Mouse (Mus musculus) brain, adult 2 months (tissue): ENCODE data around the gene Ace.
"Not testable (repeated sequence)": the region's sequence is repeated elsewhere in the genome, so short reads cannot be mapped to it uniquely, and the experiment has no call there.

Experiments used
- DNase-seq: peaks from one replicate; pipeline ENCODE4 v3.0.0; 2011; ENCODE audit warnings: low read depth, low spot score

Ace gene

GRCm38 (mm10) chr11:105989446-105989845 lies 21.7 kb downstream of the Ace start:
- no peak for DNase-seq

DNA sequence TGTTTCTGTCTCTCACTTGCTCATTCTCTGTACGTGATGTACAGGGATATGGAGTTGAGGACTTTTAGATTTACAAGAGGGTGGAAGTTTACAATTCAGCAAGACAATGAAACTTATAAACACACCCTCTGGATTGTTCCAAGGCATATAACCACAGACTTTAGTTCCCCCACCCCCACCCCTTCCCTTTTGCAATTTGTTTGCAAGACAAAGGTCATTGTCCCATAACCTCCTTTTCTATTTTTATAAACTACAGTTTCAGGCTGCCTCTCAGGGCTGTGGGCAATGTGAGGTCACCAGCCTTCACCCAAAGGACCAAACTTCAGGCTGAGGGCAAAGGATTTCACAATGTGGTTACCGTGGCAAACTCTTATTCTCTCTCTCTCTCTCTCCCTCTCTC lies 22.5 kb downstream of the Ace start:
- DNase-seq = no peak

- DNase-seq = no peak
Observed at GRCm38 (mm10) chr11:105994375-105994774, 26.6 kb downstream of the Ace start, which contains the start of gene Ace3. Gene Ace3, plus strand, starts transcription at chr11:105994675.

- no peak for DNase-seq
Observed at GRCm38 (mm10) chr11:106000062-106000461, 32.3 kb downstream of the Ace start.

DNA sequence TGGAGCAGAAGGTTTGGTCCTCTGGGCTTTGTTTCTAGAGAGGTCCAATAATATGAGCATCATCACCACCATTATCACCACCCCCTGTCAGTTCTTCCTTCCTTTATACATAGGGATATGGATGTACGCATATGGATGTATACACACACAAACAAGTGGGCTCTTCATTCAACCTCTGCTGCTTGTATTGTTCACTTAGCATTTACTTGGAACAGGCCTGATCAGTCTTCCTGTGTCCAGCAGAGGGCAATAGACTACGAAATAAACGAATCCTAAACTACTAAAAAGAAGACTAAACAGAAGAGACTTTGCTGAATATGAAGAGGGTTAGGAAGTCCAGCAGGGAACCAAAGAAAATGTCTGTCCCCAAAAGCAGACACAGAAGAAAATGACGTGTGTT lies 34.0 kb downstream of the Ace start:
- DNase-seq = peak; percentile 67

- DNase-seq = no peak
Observed at GRCm38 (mm10) chr11:106004576-106004975, 36.8 kb downstream of the Ace start.

DNA sequence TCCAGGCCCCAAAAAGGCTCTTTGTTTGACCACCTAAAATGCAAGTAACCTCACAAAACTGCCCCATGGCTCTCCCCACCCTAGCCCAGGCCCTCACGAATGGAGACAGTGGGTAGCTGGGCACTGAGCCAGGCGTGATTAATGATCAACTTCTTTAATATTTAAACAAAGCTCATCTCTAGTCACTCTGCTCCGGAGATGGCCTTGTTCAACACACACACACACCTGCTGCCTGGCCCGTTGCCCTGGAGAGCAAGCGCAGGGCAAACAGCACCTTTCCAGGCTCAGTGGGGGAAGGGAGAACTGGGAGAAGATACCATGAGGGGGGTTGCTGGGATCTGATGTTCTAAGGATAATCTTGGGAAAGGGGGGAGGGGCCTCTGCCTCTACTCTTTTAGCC lies 38.2 kb downstream of the Ace start:
- DNase-seq = no peak

- peak; percentile 20 for DNase-seq
Observed at GRCm38 (mm10) chr11:106007821-106008220, 40.1 kb downstream of the Ace start, which contains the start of gene Kcnh6. Gene Kcnh6, plus strand, starts transcription at chr11:106008124.

- DNase-seq = no peak
Observed at GRCm38 (mm10) chr11:106012711-106013110, 45.0 kb downstream of the Ace start.

DNA sequence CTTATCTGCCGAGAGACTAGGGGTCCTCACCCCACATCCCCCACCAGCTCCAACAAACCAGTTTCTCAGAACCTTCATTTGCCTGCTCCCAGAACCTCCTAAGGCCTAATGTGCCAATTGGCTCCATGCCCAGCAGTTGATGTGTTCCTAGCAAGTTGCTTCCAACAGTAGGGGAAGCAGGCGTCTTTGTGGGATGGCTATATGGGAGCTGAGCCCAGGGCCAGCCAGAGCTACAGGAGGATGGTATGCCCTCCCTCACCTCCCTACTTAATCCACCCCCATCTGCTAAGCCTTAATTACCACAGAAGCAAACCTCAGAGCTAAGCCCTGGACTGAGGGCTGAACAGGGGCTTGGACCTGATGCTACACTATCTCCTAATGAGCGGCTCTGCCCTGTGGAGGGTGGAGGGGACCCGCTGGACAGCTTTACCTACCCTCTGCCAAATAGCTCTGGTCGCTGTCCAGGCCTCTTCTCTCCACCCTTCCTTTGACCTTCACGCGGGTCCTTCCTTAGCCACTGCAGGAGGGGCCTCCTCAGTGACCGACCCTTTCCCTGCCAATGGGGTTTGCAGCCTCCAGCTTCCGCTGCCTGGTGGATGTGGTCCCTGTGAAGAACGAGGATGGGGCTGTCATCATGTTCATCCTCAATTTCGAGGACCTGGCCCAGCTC lies 45.9 kb downstream of the Ace start:
- peak; percentile 87 for DNase-seq

DNA sequence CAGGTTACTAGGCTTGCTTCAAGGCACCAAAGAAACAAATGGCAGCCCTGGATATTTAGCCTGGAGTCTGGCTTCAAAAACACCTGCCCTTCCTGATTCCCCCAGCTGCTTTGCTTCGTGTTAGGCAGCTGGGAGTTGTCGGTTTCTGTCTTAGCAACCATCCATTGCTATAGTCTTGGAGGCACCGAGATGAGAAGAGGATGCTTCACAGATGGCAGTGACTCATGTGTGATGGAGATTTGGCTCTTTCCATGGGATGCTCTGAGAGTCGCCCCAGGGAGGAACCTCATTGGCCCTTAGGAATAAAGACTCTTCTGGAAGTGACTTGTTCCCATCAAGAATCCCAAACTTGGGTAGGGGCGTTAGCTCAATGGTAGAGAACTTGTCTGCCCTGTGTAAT lies 48.7 kb downstream of the Ace start:
- peak; percentile 80 for DNase-seq

GRCm38 (mm10) chr11:106020051-106020763 lies 52.5 kb downstream of the Ace start:
- peak; percentile 79 for DNase-seq

GRCm38 (mm10) chr11:106025774-106026173 lies 58.0 kb downstream of the Ace start:
- DNase-seq = no peak

DNA sequence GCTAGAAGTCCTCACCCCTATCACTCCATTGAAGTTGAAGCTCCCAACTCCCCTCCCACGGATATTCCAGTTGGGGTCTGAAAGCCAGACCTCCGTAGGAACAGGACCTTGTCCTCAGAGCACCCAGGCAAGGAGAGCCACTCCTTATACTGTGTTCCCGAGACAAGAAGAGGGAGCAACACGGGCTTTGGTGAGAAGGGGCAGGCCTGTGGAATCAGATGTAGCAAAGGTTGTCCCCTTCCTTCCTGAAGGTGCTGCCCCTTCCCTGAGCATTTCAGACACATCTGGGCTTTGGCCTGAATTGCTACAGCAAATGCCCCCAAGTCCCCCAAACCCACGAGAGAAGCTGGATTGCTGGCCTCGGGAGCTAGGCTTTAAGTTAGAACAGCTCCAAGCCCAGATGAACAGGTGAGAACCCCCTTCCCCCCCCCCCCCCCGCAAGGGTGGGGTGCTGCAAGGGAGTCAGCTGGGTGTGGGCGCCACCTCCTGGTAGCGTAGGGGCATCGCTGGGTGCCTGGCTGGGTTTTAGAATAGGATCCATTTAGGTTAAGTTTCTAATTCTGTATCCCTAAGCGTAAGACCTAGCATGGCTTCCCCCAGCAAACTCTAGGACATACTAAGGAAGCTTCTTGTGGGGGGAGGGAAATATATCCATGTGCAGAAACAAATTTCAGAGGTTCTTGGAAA lies 58.9 kb downstream of the Ace start:
- DNase-seq = peak; percentile 81

DNA sequence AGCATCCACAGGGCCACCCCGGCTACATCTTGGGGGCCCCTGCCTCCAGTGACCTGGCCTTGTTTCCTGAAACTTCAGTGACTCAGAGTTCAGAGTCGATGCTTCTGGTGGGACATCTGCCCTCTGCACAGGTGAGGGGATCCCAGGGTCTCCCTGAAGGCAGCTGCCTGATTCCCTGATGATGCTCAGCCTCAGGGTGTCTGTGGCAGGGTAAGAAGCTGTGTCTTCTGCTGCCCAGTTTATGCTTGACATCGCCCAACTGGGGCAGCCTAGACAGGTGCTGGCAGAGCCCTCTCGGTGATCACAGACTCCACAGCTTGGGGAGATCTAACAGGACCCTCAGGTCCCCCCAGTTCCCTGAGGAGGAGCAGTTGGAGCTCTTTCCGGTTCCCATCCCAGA lies 59.9 kb downstream of the Ace start:
- DNase-seq = no peak

- not testable (repeated sequence) for DNase-seq
Observed at GRCm38 (mm10) chr11:106032074-106032473, 64.3 kb downstream of the Ace start.

DNA sequence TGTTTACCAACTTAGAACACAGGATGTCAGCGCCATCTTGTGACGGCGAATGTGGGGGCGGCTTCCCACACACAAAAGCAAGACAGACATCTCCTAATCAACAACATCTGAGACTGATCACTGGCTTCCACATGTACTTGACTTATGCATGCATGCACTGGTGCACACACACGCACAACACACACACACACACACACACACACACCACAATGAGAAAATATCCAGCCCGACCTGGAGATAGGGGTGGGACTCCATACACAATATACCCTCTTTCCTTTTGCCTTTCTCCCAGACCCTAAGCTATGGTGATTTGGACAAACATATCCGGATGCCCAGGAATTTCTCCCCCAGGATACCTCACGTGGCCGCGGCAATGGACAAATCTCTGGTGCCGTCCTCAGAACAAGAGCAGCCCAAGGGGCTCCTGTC lies 65.8 kb downstream of the Ace start:
- DNase-seq = peak; percentile 77

DNA sequence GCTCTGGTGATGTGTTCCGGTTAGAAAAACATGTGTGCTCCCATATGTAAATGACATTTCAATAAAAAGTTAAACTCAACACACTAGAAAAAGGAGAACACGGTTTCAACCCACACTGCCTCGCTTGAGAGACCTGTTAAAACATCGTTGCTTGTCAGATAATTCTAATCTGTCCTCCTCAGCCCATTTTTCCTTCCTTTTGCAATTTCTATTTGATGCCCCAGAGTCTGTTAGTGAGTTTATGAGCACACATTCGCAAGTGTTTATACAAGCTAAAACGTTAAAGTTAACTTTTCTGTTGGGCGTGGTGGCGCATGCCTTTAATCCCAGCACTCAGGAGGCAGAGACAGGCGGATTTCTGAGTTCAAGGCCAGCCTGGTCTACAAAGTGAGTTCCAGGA lies 67.2 kb downstream of the Ace start:
- DNase-seq = no peak

GRCm38 (mm10) chr11:106036548-106037417 lies 69.0 kb downstream of the Ace start, which contains the start of gene Dcaf7:
Gene Dcaf7, plus strand, starts transcription at chr11:106036872.
- peak; percentile 99 for DNase-seq

DNA sequence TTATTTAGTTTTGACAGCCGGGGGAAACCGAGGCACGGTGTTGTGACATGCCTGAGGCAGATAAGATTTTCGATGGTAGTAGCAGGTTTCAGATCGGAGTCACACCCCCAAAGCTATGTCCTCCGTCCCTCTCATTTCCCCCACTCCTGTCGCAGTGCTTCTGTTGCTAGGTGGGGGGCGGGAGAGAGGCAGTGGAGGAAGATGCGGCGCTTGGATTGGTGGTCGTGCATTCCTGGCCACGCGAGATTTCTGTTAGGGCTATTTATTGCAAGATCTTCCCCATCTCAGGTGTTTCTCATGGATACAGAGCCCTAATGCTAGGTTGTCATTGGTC lies 69.6 kb downstream of the Ace start:
- DNase-seq = peak; percentile 93
